10 mouse cellular contexts compared by ENCODE assay signal in the genomic region with DNA sequence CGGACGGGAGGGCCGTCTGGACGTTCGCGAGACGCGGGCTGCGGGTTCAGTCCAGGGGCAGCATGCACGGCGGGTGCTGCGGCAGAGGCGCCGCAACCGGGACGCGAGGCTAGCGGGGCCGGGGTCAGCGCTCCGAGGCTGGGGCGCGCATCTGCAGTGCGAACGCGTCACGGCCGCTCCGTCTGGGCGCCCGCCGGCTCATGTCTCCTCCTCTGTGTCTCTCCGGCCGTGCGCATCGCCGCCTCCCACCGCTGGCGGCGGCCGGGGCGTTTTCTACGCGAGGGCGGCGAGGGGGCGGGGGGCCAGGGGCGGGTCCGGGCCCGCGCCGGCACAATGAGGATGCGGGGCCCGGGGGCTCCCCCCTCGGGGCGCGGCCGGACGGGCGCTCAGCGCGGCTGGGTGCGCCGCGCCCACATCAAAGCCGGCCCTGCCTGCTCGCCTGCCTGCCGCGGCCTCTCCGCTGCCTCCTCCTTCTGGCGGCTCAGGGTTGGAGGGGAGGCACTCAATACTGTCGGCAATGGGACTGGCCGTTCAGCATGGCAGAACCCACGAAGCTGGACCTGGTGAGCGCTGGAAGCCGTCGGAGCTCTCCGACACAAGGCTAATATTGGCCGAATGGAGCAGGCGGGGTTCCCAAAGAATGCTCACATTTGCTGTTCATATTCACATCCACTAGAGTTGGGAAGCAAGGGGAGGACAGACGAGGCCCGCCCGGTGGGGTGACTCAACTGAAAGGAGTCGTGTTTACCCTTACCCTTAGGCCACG. TPM values are rescaled to one million over a fixed set of nuclear protein-coding genes. Genes with fewer than 3 reads are reported as not detected.
DNase-seq lines count a peak whose midpoint lies in the region; ATAC-seq and TF ChIP-seq lines count a peak whose summit lies in the region.
"Had no signal": no experiment of that assay in that cellular context is flagged by ENCODE, and none has a peak within 500 bp of the region (broad histone marks: within the 10 kb centered on the region; RNA-seq: fewer than 3 reads in every experiment).

No protein-coding gene starts in this region.

- TF ChIP-seq CTCF in olfactory bulb, adult 2 months (IDR thresholded peaks at IDR 0.05; ENCODE audit: insufficient read depth, low read depth, low read length), result no peak

- peak; percentile 94 for DNase-seq in heart, adult 11 months
- DNase-seq in heart, adult 8-10 months (ENCODE audit: low spot score), result no peak
- DNase-seq in embryo, embryonic 9.5 days (ENCODE audit: extremely low spot score), result peak; percentile 77
- DNase-seq in lung, postnatal 10 days, result peak; percentile 67
- DNase-seq in urinary bladder, postnatal 36 days (ENCODE audit: low spot score in 2 of 2), result peak; percentile 19 to 29

- no peaks in the 10 kb centered on the region for H3K9me3 ChIP-seq in heart, embryonic 11.5 days (replicated peaks; ENCODE audit: control insufficient read depth, low read length)
- H3K9me3 ChIP-seq in kidney, embryonic 15.5 days (replicated peaks), result no peaks in the 10 kb centered on the region

- WGBS in heart, embryonic 11.5 days (ENCODE audit: insufficient replicate concordance), result 2% methylated on average over 35 of the region's 85 CpGs
- WGBS in kidney, embryonic 15.5 days, result under 1% methylated on average over 77 of the region's 85 CpGs
- under 1% methylated on average over 68 of the region's 85 CpGs for WGBS in olfactory bulb, adult 2 months

- H3K4me2 ChIP-seq in heart, embryonic 11.5 days, result peak overlapping the region; percentile 98
- H3K4me2 ChIP-seq in kidney, embryonic 15.5 days, result peak overlapping the region; percentile 98

- 0 out of 2 replicates have a peak overlapping the region, but pooled peaks have one; percentile 22 for H3K27ac ChIP-seq in heart, embryonic 11.5 days (ENCODE audit: low read depth, low read length)
- H3K27ac ChIP-seq in kidney, embryonic 15.5 days, result peak overlapping the region; percentile 69
- no peak overlapping the region for H3K27ac ChIP-seq in olfactory bulb, adult 2 months (ENCODE audit: insufficient read depth, low read depth, low read length)

- H3K36me3 ChIP-seq in heart, embryonic 11.5 days (ENCODE audit: control insufficient read depth, insufficient read depth, low read length), result peaks cover 7% of the 10 kb centered on the region; the same call in 1 of the 2 replicates
- H3K36me3 ChIP-seq in kidney, embryonic 15.5 days, result peaks cover 29% of the 10 kb centered on the region

- H3K27me3 ChIP-seq in heart, embryonic 11.5 days (ENCODE audit: control insufficient read depth, insufficient read depth, low read length), result peaks cover 29% of the 10 kb centered on the region
- H3K27me3 ChIP-seq in kidney, embryonic 15.5 days, result peaks cover 38% of the 10 kb centered on the region

- no peak for TF ChIP-seq POLR2A in olfactory bulb, adult 2 months (IDR thresholded peaks at IDR 0.05; ENCODE audit: insufficient read depth, low read depth, low read length)

- H3K9ac ChIP-seq in heart, embryonic 11.5 days (ENCODE audit: low read depth, low read length), result peak overlapping the region; percentile 60
- H3K9ac ChIP-seq in kidney, embryonic 15.5 days, result peak overlapping the region; percentile 41

- H3K4me1 ChIP-seq in heart, embryonic 11.5 days (ENCODE audit: control insufficient read depth, insufficient read depth, low read length), result peaks cover 23% of the 10 kb centered on the region
- peaks cover 54% of the 10 kb centered on the region for H3K4me1 ChIP-seq in kidney, embryonic 15.5 days
- peaks cover 21% of the 10 kb centered on the region for H3K4me1 ChIP-seq in olfactory bulb, adult 2 months (ENCODE audit: control insufficient read depth, insufficient read depth, low read length)

- peak; percentile 53 for ATAC-seq in heart, embryonic 11.5 days (replicated peaks; ENCODE audit: insufficient number of reproducible peaks, low FRiP score, low TSS enrichment)
- peak; percentile 72 for ATAC-seq in kidney, embryonic 15.5 days (replicated peaks; ENCODE audit: low FRiP score)

- H3K4me3 ChIP-seq in heart, embryonic 11.5 days (ENCODE audit: low read depth, low read length), result peak overlapping the region; percentile 66
- peak overlapping the region; percentile 61 for H3K4me3 ChIP-seq in kidney, embryonic 15.5 days (replicated peaks)
- H3K4me3 ChIP-seq in olfactory bulb, adult 2 months (ENCODE audit: insufficient read depth, low read depth, low read length), result peak overlapping the region; percentile 61

RNA-seq across cellular contexts. Expression of gene Fgf18, which starts 0.6 kb away (rescaled TPM):
- 1 to 10 TPM; 3.0 to 5.6 (median 4.9) TPM for total RNA-seq in heart, adult 8-10 months (2022)
- 1.8 and 2.5 TPM in 2 replicates for polyA plus RNA-seq in heart, embryonic 11.5 days (2014; fragmentation: Nextera tagmentation; extraction: Ambion mirVana)
- 2.5 and 4.3 TPM in 2 replicates for polyA plus RNA-seq in kidney, embryonic 15.5 days (2015; fragmentation: Nextera tagmentation; extraction: Ambion mirVana)
- not detected in 2 replicates for polyA plus RNA-seq in olfactory bulb, adult 2 months (2012; ENCODE audit: insufficient read depth, insufficient read length, low replicate concordance, missing spikeins)

RNA-seq across cellular contexts. Expression of gene Npm1, which starts 15.3 kb away (rescaled TPM):
- 100 to 1,000 TPM; 139 to 175 (median 148) TPM for total RNA-seq in heart, adult 8-10 months (2022)
- polyA plus RNA-seq in heart, embryonic 11.5 days (2014; fragmentation: Nextera tagmentation; extraction: Ambion mirVana), result 632 and 689 TPM in 2 replicates
- 1,128 and 1,268 TPM in 2 replicates for polyA plus RNA-seq in kidney, embryonic 15.5 days (2015; fragmentation: Nextera tagmentation; extraction: Ambion mirVana)
- polyA plus RNA-seq in olfactory bulb, adult 2 months (2012; ENCODE audit: insufficient read depth, insufficient read length, low replicate concordance, missing spikeins), result 551 TPM in 1 of 2 replicates, not detected in the other

RNA-seq across cellular contexts. Expression of gene Tlx3, which starts 55.6 kb away (rescaled TPM):
- total RNA-seq in heart, adult 8-10 months (2022), result not detected
- not detected in 2 replicates for polyA plus RNA-seq in heart, embryonic 11.5 days (2014; fragmentation: Nextera tagmentation; extraction: Ambion mirVana)
- polyA plus RNA-seq in kidney, embryonic 15.5 days (2015; fragmentation: Nextera tagmentation; extraction: Ambion mirVana), result 0.30 TPM in 1 of 2 replicates, not detected in the other
- not detected in 2 replicates for polyA plus RNA-seq in olfactory bulb, adult 2 months (2012; ENCODE audit: insufficient read depth, insufficient read length, low replicate concordance, missing spikeins)
- total RNA-seq: MEL had no signal
- polyA plus RNA-seq: large intestine, adult 2 months had no signal
